Comparison of ENCODE assay signal across 8 mouse cellular contexts in the genomic region with DNA sequence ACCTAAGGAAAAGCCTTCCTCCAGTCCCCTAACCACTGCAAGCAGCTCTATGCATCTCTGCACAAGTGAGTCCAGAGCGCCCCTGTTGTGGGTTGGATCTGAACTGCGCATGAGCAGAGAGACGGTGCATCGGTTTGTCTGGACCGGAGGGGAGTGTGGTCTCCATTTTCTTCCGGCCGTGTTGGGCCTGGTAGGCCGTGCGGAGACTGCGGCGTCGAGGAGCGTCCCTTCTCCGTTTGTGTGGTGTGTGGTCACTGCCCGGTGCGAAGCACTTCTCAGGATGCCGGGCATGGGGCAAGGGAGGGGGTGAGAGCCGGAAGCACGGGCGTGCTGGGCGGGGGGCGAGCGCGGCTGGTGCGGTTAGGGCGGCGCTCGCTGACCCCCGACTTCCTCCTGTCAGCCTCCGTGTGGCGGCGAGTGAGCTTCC. TPM values are rescaled to one million over a fixed set of nuclear protein-coding genes. Genes with fewer than 3 reads are reported as not detected.
DNase-seq lines count a peak whose midpoint lies in the region; ATAC-seq lines count a peak whose summit lies in the region.
"Not testable (repeated sequence)": the region's sequence is repeated elsewhere in the genome, so short reads cannot be mapped to it uniquely, and the experiment has no call there.

A gene (plus strand): TSS at position 124 of the 427 bp plus-strand sequence.

- peak within 1 kb of the TSS; percentile 64 for H3K4me2 ChIP-seq in heart, embryonic 12.5 days
- H3K4me2 ChIP-seq in kidney, embryonic 16.5 days (replicated peaks; ENCODE audit: low read depth, low read length), result peak within 1 kb of the TSS; percentile 53

- WGBS in heart, embryonic 12.5 days, result 5% methylated on average over 19 of the region's 32 CpGs
- WGBS in kidney, embryonic 16.5 days, result 6% methylated on average over 17 of the region's 32 CpGs

- H3K27ac ChIP-seq in heart, embryonic 12.5 days (ENCODE audit: poor library complexity, severe bottlenecking), result peak within 1 kb of the TSS; percentile 43
- not testable (repeated sequence) for H3K27ac ChIP-seq in kidney, embryonic 16.5 days (ENCODE audit: low read length)

- H3K27me3 ChIP-seq in heart, embryonic 12.5 days (replicated peaks); kidney, embryonic 16.5 days (ENCODE audit: insufficient read depth, low read length): not testable (repeated sequence)

- H3K9me3 ChIP-seq in heart, embryonic 12.5 days (replicated peaks); kidney, embryonic 16.5 days (ENCODE audit: low read length): not testable (repeated sequence)

- DNase-seq in CD4-positive helper T cell, adult 2 months (ENCODE audit: low read depth, low spot score), result peak; percentile 85
- DNase-seq in brain, embryonic 18.5 days (ENCODE audit: low read depth, low spot score), result peak; percentile 82
- DNase-seq in liver, result peak; percentile 71
- DNase-seq in monocyte, adult 2 months (ENCODE audit: low read depth in 1 of 2, low spot score in 2 of 2), result peak; percentile 18 to 43
- peak; percentile 30 to 32 for DNase-seq in spleen, postnatal 14 days (ENCODE audit: low spot score in 2 of 2)

- H3K4me1 ChIP-seq in heart, embryonic 12.5 days (replicated peaks); kidney, embryonic 16.5 days (ENCODE audit: insufficient read depth, low read length): not testable (repeated sequence)

- H3K36me3 ChIP-seq in heart, embryonic 12.5 days; kidney, embryonic 16.5 days (ENCODE audit: insufficient read depth, low read length): not testable (repeated sequence)

- H3K4me3 ChIP-seq in heart, embryonic 12.5 days, result peak within 1 kb of the TSS; percentile 54
- peak within 1 kb of the TSS; percentile 44 for H3K4me3 ChIP-seq in kidney, embryonic 16.5 days (ENCODE audit: low read length)

- peak within 1 kb of the TSS; percentile 58; the same call in 1 of the 2 replicates for H3K9ac ChIP-seq in heart, embryonic 12.5 days
- peak within 1 kb of the TSS; percentile 38; the same call in 1 of the 2 replicates for H3K9ac ChIP-seq in kidney, embryonic 16.5 days (replicated peaks; ENCODE audit: low read length)

- peak; percentile 73 for ATAC-seq in erythroid progenitor cell, adult 5-6 weeks (replicated peaks; ENCODE audit: low FRiP score, poor library complexity, severe bottlenecking)
- ATAC-seq in heart, embryonic 12.5 days (ENCODE audit: insufficient number of reproducible peaks, low FRiP score), result peak; percentile 95
- ATAC-seq in kidney, embryonic 16.5 days (ENCODE audit: low FRiP score, low TSS enrichment), result peak; percentile 98

RNA-seq across cellular contexts. Expression of the gene that starts here (rescaled TPM):
- total RNA-seq in erythroid progenitor cell, adult 5-6 weeks (2015; ENCODE audit: low replicate concordance), result 2.1 TPM in 1 of 2 replicates, not detected in the other
- 0.64 and 2.6 TPM in 2 replicates for total RNA-seq in erythroid progenitor cell, adult 5-6 weeks (2017; ENCODE audit: low replicate concordance)
- 6.4 and 7.9 TPM in 2 replicates for polyA plus RNA-seq in heart, embryonic 12.5 days (2016; fragmentation: Nextera tagmentation; extraction: Ambion mirVana)
- polyA plus RNA-seq in kidney, embryonic 16.5 days (2015; fragmentation: Nextera tagmentation; extraction: Ambion mirVana), result 6.4 TPM in 2 replicates

Comparison
In these comparisons a context has a peak if more than half of its experiments do, and no peak if none do; other contexts are left out.
1. DNase-seq: peak in every context shown above with its lines; median percentile 85 in CD4-positive helper T cell, adult 2 months; 82 in brain, embryonic 18.5 days; 71 in liver; 31 in spleen, postnatal 14 days; 30 in monocyte, adult 2 months.